Mouse (Mus musculus) spleen, postnatal 36 days (tissue): ENCODE data around the gene Plxnb2.
A peak's percentile ranks its signal among the peaks of the same experiment; 100 is the strongest.

ENCODE experiments used
- DNase-seq, 2 experiments: peaks; one replicate each; pipeline ENCODE4 v3.0.0; 2022; ENCODE audit warnings: low spot score in 2 of 2, mixed read lengths in 1 of 2

The Plxnb2 gene

GRCm38 (mm10) chr15:89149271-89150040 lies 31.1 kb downstream of the Plxnb2 start, which contains the start of gene Mapk11:
TSS of gene Mapk11 (minus strand) at chr15:89149628.
- peak; percentile 60 to 65 for DNase-seq

GRCm38 (mm10) chr15:89148496-89149270 lies 31.9 kb downstream of the Plxnb2 start:
- DNase-seq: no peak

GRCm38 (mm10) chr15:89147895-89148294 lies 32.7 kb downstream of the Plxnb2 start:
- DNase-seq: no peak

- DNase-seq: no peak
Observed at GRCm38 (mm10) chr15:89147456-89147855, 33.1 kb downstream of the Plxnb2 start.

- DNase-seq: peak; percentile 84 to 87
Observed at GRCm38 (mm10) chr15:89147024-89147423, 33.6 kb downstream of the Plxnb2 start.

GRCm38 (mm10) chr15:89146537-89146936 lies 34.1 kb downstream of the Plxnb2 start:
- DNase-seq: peak; percentile 75 to 78

GRCm38 (mm10) chr15:89145813-89146350 lies 34.7 kb downstream of the Plxnb2 start:
- no peak for DNase-seq

- no peak for DNase-seq
Observed at GRCm38 (mm10) chr15:89144965-89145364, 35.6 kb downstream of the Plxnb2 start.

GRCm38 (mm10) chr15:89143134-89143533 lies 37.5 kb downstream of the Plxnb2 start:
- DNase-seq: no peak

GRCm38 (mm10) chr15:89141905-89142304 lies 38.7 kb downstream of the Plxnb2 start:
- DNase-seq: no peak

GRCm38 (mm10) chr15:89141443-89141842 lies 39.1 kb downstream of the Plxnb2 start:
- no peak for DNase-seq

- no peak for DNase-seq
Observed at GRCm38 (mm10) chr15:89140659-89141252, 39.8 kb downstream of the Plxnb2 start, which contains the start of gene Mapk12. TSS of gene Mapk12 (minus strand) at chr15:89140703.

GRCm38 (mm10) chr15:89140048-89140658 lies 40.4 kb downstream of the Plxnb2 start:
- no peak for DNase-seq

- DNase-seq: no peak
Observed at GRCm38 (mm10) chr15:89138531-89138930, 42.1 kb downstream of the Plxnb2 start.

- no peak for DNase-seq
Observed at GRCm38 (mm10) chr15:89138046-89138405, 42.6 kb downstream of the Plxnb2 start.

- no peak for DNase-seq
Observed at GRCm38 (mm10) chr15:89137378-89138045, 43.1 kb downstream of the Plxnb2 start.

- DNase-seq: no peak
Observed at GRCm38 (mm10) chr15:89136461-89137155, 44.0 kb downstream of the Plxnb2 start.

GRCm38 (mm10) chr15:89131316-89131715 lies 49.3 kb downstream of the Plxnb2 start:
- peak; percentile 87 to 91 for DNase-seq

GRCm38 (mm10) chr15:89130245-89130644 lies 50.3 kb downstream of the Plxnb2 start:
- no peak for DNase-seq
